Mouse (Mus musculus): ENCODE results near the gene Trex2. TPM values are rescaled to one million over a fixed set of nuclear protein-coding genes. Genes with fewer than 3 reads are reported as not detected.

Gene Trex2
- polyA plus RNA-seq (2014; fragmentation: Nextera tagmentation; extraction: Ambion mirVana), result 0.25 TPM in 1 of 2 replicates, not detected in the other

- ATAC-seq (ENCODE audit: insufficient number of reproducible peaks, insufficient read depth, low FRiP score, low read depth), result no peak
- WGBS, result 52% methylated on average over 11 of the region's 11 CpGs
- Histone ChIP-seq H3K4me3 (ENCODE audit: low read depth, low read length) (no peak within 1 kb of the TSS), H3K27ac (ENCODE audit: low read length) (no peak within 1 kb of the TSS), H3K9me3 (ENCODE audit: control insufficient read depth, low read depth, low read length) (no peaks in the 10 kb centered on the region), H3K4me2 (replicated peaks; ENCODE audit: low read depth, low read length) (no peak within 1 kb of the TSS), H3K36me3 (ENCODE audit: control insufficient read depth, insufficient read depth, low read length) (no peaks in the 10 kb centered on the region), H3K27me3 (ENCODE audit: control insufficient read depth, insufficient read depth, low read length) (no peaks in the 10 kb centered on the region), H3K4me1 (ENCODE audit: control insufficient read depth, insufficient read depth, low read length) (no peaks in the 10 kb centered on the region), H3K9ac (replicated peaks; ENCODE audit: low read depth, low read length) (no peak within 1 kb of the TSS)
These were observed at the start of gene Trex2 for GRCm38 (mm10) chrX:73435252-73435651. Gene Trex2, minus strand, starts transcription at chrX:73435344.

- Histone ChIP-seq H3K27me3 (ENCODE audit: control insufficient read depth, insufficient read depth, low read length) (no peaks in the 10 kb centered on the region), H3K4me3 (ENCODE audit: low read depth, low read length) (0 out of 2 replicates have a peak overlapping the region, but pooled peaks have one; percentile 27), H3K4me1 (ENCODE audit: control insufficient read depth, insufficient read depth, low read length) (0 out of 2 replicates have a peak, but pooled peaks cover 6% of the 10 kb centered on the region), H3K9ac (replicated peaks; ENCODE audit: low read depth, low read length) (no peak overlapping the region), H3K36me3 (ENCODE audit: control insufficient read depth, insufficient read depth, low read length) (no peaks in the 10 kb centered on the region), H3K27ac (ENCODE audit: low read length) (no peak overlapping the region), H3K9me3 (ENCODE audit: control insufficient read depth, low read depth, low read length) (no peaks in the 10 kb centered on the region), H3K4me2 (replicated peaks; ENCODE audit: low read depth, low read length) (peak overlapping the region; percentile 49; the same call in 1 of the 2 replicates)
- WGBS, result 85% methylated on average over 4 of the region's 4 CpGs
- ATAC-seq (ENCODE audit: insufficient number of reproducible peaks, insufficient read depth, low FRiP score, low read depth), result no peak
These were observed 49.7 kb upstream of the Trex2 start for GRCm38 (mm10) chrX:73484870-73485269.

- Histone ChIP-seq H3K4me3 (ENCODE audit: low read depth, low read length) (peak overlapping the region; percentile 27), H3K4me2 (replicated peaks; ENCODE audit: low read depth, low read length) (peak overlapping the region; percentile 49), H3K4me1 (ENCODE audit: control insufficient read depth, insufficient read depth, low read length) (0 out of 2 replicates have a peak, but pooled peaks cover 6% of the 10 kb centered on the region), H3K9me3 (ENCODE audit: control insufficient read depth, low read depth, low read length) (no peaks in the 10 kb centered on the region), H3K27me3 (ENCODE audit: control insufficient read depth, insufficient read depth, low read length) (no peaks in the 10 kb centered on the region), H3K36me3 (ENCODE audit: control insufficient read depth, insufficient read depth, low read length) (no peaks in the 10 kb centered on the region), H3K9ac (replicated peaks; ENCODE audit: low read depth, low read length) (0 out of 2 replicates have a peak overlapping the region, but pooled peaks have one; percentile 6), H3K27ac (ENCODE audit: low read length) (peak overlapping the region; percentile 52; the same call in 1 of the 2 replicates)
- WGBS, result 87% methylated on average over 1 of the region's 1 CpGs
- ATAC-seq (ENCODE audit: insufficient number of reproducible peaks, insufficient read depth, low FRiP score, low read depth), result no peak
These were observed 48.9 kb upstream of the Trex2 start for GRCm38 (mm10) chrX:73484076-73484475.

GRCm38 (mm10) chrX:73483484-73483810 lies 48.3 kb upstream of the Trex2 start, which contains the start of gene Bgn:
Gene Bgn, plus strand, starts transcription at chrX:73483602.
- ATAC-seq (ENCODE audit: insufficient number of reproducible peaks, insufficient read depth, low FRiP score, low read depth), result no peak
- WGBS, result 28% methylated on average over 8 of the region's 14 CpGs

GRCm38 (mm10) chrX:73482643-73483483 lies 47.7 kb upstream of the Trex2 start:
- Histone ChIP-seq H3K9ac (replicated peaks; ENCODE audit: low read depth, low read length) (no peak overlapping the region), H3K9me3 (ENCODE audit: control insufficient read depth, low read depth, low read length) (no peaks in the 10 kb centered on the region), H3K4me3 (ENCODE audit: low read depth, low read length) (peak overlapping the region; percentile 27; the same call in 1 of the 2 replicates), H3K4me2 (replicated peaks; ENCODE audit: low read depth, low read length) (peak overlapping the region; percentile 49; the same call in 1 of the 2 replicates), H3K4me1 (ENCODE audit: control insufficient read depth, insufficient read depth, low read length) (0 out of 2 replicates have a peak, but pooled peaks cover 6% of the 10 kb centered on the region), H3K36me3 (ENCODE audit: control insufficient read depth, insufficient read depth, low read length) (no peaks in the 10 kb centered on the region), H3K27ac (ENCODE audit: low read length) (no peak overlapping the region), H3K27me3 (ENCODE audit: control insufficient read depth, insufficient read depth, low read length) (no peaks in the 10 kb centered on the region)
- 47% methylated on average over 4 of the region's 4 CpGs for WGBS
- no peak for ATAC-seq (ENCODE audit: insufficient number of reproducible peaks, insufficient read depth, low FRiP score, low read depth)

More at GRCm38 (mm10) chrX:73483484-73483810, 48.3 kb upstream of the Trex2 start, which contains the start of gene Bgn:
- Histone ChIP-seq H3K4me1 (ENCODE audit: control insufficient read depth, insufficient read depth, low read length) (0 out of 2 replicates have a peak, but pooled peaks cover 6% of the 10 kb centered on the region), H3K9ac (replicated peaks; ENCODE audit: low read depth, low read length) (0 out of 2 replicates have a peak within 1 kb of the TSS, but pooled peaks have one; percentile 6), H3K4me2 (replicated peaks; ENCODE audit: low read depth, low read length) (peak within 1 kb of the TSS; percentile 49), H3K27ac (ENCODE audit: low read length) (peak within 1 kb of the TSS; percentile 52; the same call in 1 of the 2 replicates), H3K27me3 (ENCODE audit: control insufficient read depth, insufficient read depth, low read length) (no peaks in the 10 kb centered on the region), H3K36me3 (ENCODE audit: control insufficient read depth, insufficient read depth, low read length) (no peaks in the 10 kb centered on the region), H3K9me3 (ENCODE audit: control insufficient read depth, low read depth, low read length) (no peaks in the 10 kb centered on the region), H3K4me3 (ENCODE audit: low read depth, low read length) (peak within 1 kb of the TSS; percentile 27)

- Histone ChIP-seq H3K4me1 (ENCODE audit: control insufficient read depth, insufficient read depth, low read length) (0 out of 2 replicates have a peak, but pooled peaks cover 6% of the 10 kb centered on the region), H3K27me3 (ENCODE audit: control insufficient read depth, insufficient read depth, low read length) (no peaks in the 10 kb centered on the region), H3K27ac (ENCODE audit: low read length) (peak overlapping the region; percentile 56; the same call in 1 of the 2 replicates), H3K36me3 (ENCODE audit: control insufficient read depth, insufficient read depth, low read length) (no peaks in the 10 kb centered on the region), H3K4me2 (replicated peaks; ENCODE audit: low read depth, low read length) (no peak overlapping the region), H3K9me3 (ENCODE audit: control insufficient read depth, low read depth, low read length) (no peaks in the 10 kb centered on the region), H3K9ac (replicated peaks; ENCODE audit: low read depth, low read length) (no peak overlapping the region), H3K4me3 (ENCODE audit: low read depth, low read length) (no peak overlapping the region)
- 59% methylated on average over 2 of the region's 2 CpGs for WGBS
- ATAC-seq (ENCODE audit: insufficient number of reproducible peaks, insufficient read depth, low FRiP score, low read depth), result no peak
These were observed 45.2 kb upstream of the Trex2 start for GRCm38 (mm10) chrX:73480334-73480733.

GRCm38 (mm10) chrX:73479656-73480055 lies 44.5 kb upstream of the Trex2 start:
- Histone ChIP-seq H3K36me3 (ENCODE audit: control insufficient read depth, insufficient read depth, low read length) (no peaks in the 10 kb centered on the region), H3K27me3 (ENCODE audit: control insufficient read depth, insufficient read depth, low read length) (no peaks in the 10 kb centered on the region), H3K4me1 (ENCODE audit: control insufficient read depth, insufficient read depth, low read length) (0 out of 2 replicates have a peak, but pooled peaks cover 6% of the 10 kb centered on the region), H3K4me2 (replicated peaks; ENCODE audit: low read depth, low read length) (no peak overlapping the region), H3K4me3 (ENCODE audit: low read depth, low read length) (no peak overlapping the region), H3K27ac (ENCODE audit: low read length) (peak overlapping the region; percentile 56; the same call in 1 of the 2 replicates), H3K9ac (replicated peaks; ENCODE audit: low read depth, low read length) (no peak overlapping the region), H3K9me3 (ENCODE audit: control insufficient read depth, low read depth, low read length) (no peaks in the 10 kb centered on the region)
- no peak for ATAC-seq (ENCODE audit: insufficient number of reproducible peaks, insufficient read depth, low FRiP score, low read depth)

- H3K27ac ChIP-seq (ENCODE audit: low read length), result no peak overlapping the region
- ATAC-seq (ENCODE audit: insufficient number of reproducible peaks, insufficient read depth, low FRiP score, low read depth), result no peak
- WGBS, result 84% methylated on average over 2 of the region's 2 CpGs
- H3K9ac ChIP-seq (replicated peaks; ENCODE audit: low read depth, low read length), result no peak overlapping the region
- no peaks in the 10 kb centered on the region for H3K36me3 ChIP-seq (ENCODE audit: control insufficient read depth, insufficient read depth, low read length)
- H3K9me3 ChIP-seq (ENCODE audit: control insufficient read depth, low read depth, low read length), result no peaks in the 10 kb centered on the region
- H3K27me3 ChIP-seq (ENCODE audit: control insufficient read depth, insufficient read depth, low read length), result no peaks in the 10 kb centered on the region
- no peak overlapping the region for H3K4me3 ChIP-seq (ENCODE audit: low read depth, low read length)
- H3K4me1 ChIP-seq (ENCODE audit: control insufficient read depth, insufficient read depth, low read length), result 0 out of 2 replicates have a peak, but pooled peaks cover 3% of the 10 kb centered on the region
- no peak overlapping the region for H3K4me2 ChIP-seq (replicated peaks; ENCODE audit: low read depth, low read length)
These were observed 42.4 kb upstream of the Trex2 start for GRCm38 (mm10) chrX:73477500-73477899.
